Mouse (Mus musculus) cerebellum, adult 2 months (tissue): ENCODE measurements around the gene Man1c1.

Experiments
- CTCF ChIP-seq: fragments of 200-500 bp; IDR thresholded peaks from 2 replicates; pipeline ENCODE4 v1.5.1; 2011; ENCODE audit warnings: low read depth, mild to moderate bottlenecking, control low read depth, low read length, moderate library complexity, borderline replicate concordance; ENCODE audit not compliant: insufficient read depth
- POLR2A ChIP-seq: fragments of 200-500 bp; IDR thresholded peaks from 2 replicates; pipeline ENCODE4 v1.6.1; 2011; ENCODE audit warnings: low read length, control low read depth, borderline replicate concordance; ENCODE audit not compliant: insufficient read depth

DNA sequence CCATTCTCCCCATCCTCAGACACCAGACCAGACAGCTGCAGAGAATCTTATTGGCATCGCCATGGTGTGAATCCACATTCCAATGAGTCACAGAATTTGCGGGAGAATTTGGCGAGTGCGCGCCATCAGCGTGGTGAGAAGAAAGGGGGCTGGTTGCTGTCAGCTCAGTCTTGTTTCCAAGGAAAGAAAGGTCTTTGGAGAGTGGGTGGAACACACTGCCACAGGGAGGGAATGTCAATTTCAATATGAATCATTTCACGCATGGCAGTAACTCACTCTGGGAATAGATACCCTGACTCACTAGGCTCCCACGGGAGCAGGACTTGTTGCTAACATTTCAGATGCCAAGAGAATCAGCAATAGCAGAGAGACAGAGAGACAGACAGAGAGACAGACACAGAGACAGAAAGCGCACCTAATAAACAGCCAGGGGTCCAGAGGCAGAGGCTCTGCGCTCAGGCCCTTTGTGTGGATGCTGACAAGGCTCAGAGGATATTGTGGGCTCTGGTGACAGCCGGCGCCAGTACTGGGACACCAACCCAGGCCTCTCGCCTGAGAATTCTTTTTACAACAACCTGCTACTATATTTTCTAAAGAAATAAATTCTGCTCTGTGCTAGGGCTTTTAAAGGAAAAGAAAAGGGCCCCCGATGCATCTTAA, 72.5 kb downstream of the Man1c1 start:
- no peak for TF ChIP-seq CTCF
- TF ChIP-seq POLR2A, result no peak
